Mouse (Mus musculus) kidney, adult 11 months (tissue): ENCODE results near the gene Ms4a4c.
"Not testable (repeated sequence)": the region's sequence is repeated elsewhere in the genome, so short reads cannot be mapped to it uniquely, and the experiment has no call there.

ENCODE experiments used
- DNase-seq: peaks from one replicate; pipeline ENCODE4 v3.0.0; 2022

Gene Ms4a4c

DNA sequence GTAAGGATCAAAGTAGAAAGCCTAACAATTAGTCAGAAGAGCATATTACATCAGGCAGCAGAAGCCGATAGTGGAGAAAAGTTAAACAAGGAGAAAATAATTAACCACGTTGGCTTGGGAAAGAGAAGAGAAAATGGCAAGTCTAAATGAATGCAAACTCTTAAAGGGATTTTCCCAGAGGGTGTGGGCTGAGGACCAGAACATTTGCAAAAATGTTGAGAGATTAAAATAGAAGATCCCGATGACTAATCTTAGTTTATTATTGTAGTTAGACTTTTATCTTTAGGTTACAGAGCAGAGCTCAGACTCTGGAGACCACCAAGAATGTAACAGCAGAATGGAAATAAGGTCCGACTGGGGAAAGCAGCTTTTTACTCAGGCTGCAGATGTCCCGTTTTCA lies 61.9 kb downstream of the Ms4a4c start:
- no peak for DNase-seq

DNA sequence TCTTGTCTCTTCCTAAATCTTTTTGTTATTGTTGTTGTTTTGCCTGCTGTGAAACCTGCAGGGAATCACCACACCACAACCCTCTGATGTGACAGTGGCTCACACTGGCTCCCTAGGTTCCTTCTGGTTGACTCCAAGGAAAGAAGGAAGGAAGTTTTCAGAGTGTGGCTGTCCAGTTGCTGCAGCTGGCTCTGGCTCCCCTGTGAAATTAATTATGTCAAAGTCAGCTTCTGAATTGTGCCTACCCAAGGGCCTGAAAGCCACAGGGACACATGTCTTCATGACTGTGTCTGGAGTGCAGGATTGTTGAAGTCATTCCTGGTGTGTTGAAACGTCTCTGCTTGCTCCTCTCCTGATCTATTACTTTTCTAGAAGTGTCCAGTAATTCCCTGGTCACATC lies 63.8 kb downstream of the Ms4a4c start:
- not testable (repeated sequence) for DNase-seq

DNA sequence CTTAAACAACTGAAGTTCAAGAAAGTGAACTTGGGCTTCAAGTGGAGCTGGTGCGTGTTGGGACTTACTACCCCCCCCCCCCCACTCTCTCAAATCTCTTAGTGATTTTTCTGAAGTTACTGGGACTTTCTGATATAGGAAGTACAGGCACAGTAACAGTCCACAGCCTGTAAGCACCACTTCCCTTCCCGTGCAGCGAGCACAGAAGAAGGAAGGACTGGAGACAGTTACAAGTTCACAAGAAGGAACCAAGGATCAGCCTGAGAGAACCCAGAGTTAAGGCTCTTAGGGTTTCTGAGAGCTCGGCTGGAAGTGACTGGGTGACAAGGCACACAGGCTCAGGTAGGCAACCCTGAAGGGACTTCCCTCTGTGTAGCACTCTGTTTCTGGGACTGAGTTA lies 64.6 kb downstream of the Ms4a4c start, which contains the start of gene Ms4a6c:
Ms4a6c (plus strand) TSS at position 152 of the 400 bp plus-strand sequence.
- DNase-seq, result not testable (repeated sequence)
